Mouse (Mus musculus) cerebellum, adult 9-11 months (tissue): Measurements from ENCODE around the gene Prkca.
A peak's percentile ranks its signal among the peaks of the same experiment; 100 is the strongest.

Source experiments
- DNase-seq: peaks from one replicate; pipeline ENCODE4 v3.0.0; 2022

Gene Prkca

DNA sequence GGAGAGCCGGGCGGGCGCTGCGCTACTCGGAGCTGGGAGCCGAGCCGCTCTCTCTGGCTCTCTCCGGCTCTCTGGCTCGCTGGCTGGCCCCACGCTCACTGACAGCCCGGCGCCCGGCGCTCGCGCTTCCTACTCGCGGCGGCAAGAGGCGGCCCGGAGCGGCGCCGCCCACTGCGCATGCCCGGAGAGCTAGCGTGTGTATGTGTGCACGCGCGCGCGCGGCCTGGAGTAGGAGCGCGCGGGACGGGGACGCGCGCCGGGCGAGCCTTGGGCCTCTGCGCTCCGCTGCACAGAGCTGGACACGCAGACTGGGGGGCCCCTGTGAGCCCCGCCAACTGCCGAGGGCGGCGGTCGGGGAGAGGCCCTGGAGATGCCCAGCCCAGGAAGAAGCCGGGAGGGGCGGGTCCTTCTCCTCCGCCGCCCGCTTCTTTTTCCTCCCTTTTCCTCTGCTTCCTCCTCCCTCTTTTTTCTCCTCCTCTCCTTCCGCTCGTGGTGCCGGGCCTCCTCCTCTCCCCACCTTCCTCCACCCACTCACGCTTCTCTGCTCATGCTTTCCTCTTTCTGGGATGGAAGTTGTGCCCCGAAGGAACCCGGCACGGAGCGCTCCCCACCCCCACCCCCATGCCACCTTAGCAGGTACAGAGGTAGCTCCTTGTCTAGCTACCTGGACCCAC is at the start of gene Prkca:
Gene Prkca, minus strand, starts transcription at position 140 of the 674 bp plus-strand sequence.
- DNase-seq = peak; percentile 95

DNA sequence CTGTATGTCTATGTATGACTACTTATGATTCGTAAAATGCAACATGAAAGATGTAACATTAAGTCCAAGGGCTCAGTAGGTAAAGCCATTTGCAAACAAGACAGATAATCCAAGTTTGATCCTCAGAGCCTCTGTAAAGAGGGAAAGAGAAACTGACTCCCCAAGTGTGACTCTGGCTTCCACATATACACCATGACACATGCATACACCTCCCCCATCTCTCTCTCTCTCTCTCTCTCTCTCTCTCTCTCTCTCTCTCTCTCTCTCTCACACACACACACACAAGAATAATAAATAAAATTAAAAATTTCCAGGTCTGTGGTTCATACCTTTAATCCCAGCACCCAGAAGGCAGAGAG is 41.9 kb upstream of the Prkca start:
- DNase-seq = no peak

DNA sequence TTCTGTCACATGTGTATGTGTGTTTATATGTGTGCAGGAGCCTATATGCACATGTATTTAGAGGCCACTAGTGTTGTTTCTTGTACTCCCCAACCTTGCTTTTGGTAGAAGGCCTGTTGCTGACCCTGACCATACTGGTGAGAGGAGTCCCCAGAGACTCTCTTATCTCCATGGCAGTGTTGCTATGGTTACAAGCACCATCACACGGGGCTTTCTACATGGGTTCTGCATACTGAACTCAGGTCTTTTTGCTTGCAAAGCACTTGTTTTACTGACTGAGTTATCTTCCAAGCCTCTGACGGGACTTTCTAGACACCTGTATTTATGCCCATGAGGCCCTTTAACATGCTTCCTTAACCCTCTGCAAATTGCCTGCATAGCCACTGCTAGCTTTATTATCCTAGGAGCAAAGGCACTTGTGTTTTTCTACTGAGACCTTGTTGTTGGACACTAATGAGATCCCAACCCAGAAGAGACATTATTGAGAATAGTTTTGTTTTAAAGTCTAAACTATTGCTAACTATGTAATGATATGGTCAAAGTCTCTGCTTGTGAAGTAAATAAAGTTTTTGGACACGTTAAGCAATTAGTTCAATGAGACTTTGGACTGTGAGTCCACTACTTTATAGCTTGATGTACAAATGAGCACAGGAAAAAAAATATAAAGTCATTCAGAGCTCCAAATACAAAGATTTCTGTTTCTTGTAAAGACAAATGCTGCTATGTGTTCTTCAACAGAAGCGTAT is 41.4 kb upstream of the Prkca start:
- no peak for DNase-seq

DNA sequence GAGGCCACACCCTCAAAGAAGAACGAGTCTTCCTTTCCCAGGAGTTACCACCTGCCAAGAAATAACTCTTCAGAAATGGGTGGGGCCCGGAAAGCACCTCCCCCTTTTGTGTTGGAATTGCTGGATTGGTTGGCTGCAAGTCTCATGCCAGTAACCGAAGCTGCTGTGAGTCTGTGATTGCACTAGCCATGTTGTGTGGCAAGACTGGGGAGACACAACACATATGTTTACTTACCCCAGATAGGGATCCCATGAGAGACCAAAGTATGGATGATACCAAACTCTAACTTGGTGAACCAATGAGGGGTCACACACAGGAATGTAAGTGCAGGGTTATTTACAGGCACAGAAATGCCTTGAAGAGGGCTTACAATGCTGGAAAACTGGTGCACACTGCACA is 38.9 kb upstream of the Prkca start:
- DNase-seq = no peak

DNA sequence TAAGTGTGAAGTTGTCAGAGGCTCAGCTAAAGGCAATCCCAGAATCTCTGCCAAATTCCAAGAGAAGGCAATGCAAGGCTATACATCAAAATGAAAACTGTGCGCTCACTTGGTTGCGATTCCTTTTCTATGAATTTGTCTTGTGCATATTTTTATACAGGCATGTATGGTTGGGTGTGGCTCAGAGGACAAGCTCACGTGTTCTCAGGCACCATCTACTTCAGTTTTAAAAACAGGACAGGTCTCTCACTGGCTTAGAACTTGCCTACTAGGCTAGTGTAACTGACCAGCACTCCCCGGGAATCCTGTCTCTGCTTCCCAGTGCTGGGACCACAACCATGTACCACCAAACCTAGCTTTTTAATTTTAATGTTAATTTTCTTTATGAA is 34.6 kb upstream of the Prkca start:
- DNase-seq = no peak

DNA sequence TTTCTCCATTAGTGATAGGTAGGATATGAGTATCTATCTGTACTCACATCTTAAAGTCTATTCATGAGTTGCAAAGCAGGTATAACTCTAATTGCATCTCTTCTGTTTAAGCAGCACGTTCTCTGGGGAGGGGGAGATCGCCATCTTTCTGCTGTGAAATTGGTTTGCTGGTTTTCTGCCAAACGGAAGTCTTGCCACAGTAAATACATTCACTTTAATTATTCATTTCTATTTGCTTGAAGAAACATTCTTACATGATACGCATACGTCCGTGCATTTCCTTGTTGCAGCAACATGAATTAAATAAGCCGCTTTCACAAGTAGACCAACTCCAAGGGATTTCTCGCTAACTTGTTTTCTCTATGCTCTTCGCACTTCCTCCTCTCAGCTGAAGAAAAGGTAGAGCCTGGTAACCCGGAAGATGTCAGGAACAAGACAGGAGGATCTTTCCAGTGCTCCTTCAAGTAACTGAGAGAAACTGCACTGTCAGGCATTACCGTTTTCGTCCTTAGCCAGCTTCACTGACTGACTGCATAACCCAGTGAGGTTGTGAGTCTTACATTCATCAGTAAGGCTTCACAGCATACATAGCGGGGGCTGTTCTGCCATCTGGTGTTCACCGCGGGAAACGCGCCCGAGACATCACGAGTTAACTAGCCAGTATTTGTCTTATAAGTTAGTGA is 34.1 kb upstream of the Prkca start:
- DNase-seq = peak; percentile 46

DNA sequence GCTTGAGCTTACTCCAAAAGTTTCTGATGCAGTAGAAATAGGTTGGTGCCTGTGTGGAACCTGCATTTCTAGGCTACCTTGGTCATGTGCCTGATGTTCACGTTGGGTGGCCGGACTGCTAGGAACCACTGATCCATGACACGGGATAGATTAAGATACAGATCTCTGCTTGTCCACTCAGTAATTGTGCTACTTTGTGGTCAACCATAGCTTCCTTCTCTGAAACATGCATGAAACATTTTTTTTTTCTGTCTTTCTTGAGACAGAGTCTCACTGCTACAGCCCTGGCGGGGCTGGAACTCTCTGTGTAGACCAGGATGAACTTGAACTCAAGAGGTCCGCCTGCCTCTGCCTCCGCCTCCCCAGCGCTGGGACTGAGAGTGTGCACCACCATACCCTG is 33.1 kb upstream of the Prkca start:
- no peak for DNase-seq

DNA sequence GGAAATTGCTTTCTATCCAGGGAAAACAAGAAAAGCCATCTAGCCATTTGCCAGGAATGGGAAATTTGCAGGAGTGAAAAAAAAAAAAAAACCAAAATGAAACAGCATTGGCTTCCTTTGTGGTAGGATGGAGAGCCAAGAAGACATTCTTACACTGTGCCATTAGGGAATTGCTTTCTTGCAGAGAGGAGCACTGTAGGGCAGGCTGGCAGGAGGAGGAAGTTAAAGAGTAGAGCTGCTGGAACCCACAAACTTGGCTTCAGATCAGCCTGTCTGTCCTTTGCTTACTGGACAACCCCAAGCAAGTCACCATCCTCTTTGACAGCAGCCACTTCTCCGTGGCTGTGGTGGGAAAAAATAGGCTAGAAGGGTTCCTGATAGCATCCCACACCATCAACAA is 23.3 kb upstream of the Prkca start:
- no peak for DNase-seq

DNA sequence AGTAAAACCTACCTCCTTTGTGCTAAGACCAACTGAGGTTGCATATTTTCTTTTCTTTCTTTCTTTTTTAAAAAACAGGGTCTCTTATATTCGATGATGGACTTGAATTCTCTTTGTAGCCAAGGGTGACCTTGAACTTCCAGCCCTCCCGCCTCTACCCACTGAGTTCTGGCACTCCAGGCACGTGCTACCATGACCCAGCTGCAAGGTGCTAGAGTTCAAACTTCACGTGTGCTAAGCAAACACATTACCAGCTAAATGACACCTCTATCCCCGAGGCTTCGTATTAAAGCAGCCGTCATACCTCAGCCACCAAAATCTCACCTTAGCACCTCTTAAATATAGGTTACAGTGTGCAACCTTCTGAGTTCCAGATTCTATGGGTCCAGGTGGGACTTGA is 21.9 kb upstream of the Prkca start:
- no peak for DNase-seq

DNA sequence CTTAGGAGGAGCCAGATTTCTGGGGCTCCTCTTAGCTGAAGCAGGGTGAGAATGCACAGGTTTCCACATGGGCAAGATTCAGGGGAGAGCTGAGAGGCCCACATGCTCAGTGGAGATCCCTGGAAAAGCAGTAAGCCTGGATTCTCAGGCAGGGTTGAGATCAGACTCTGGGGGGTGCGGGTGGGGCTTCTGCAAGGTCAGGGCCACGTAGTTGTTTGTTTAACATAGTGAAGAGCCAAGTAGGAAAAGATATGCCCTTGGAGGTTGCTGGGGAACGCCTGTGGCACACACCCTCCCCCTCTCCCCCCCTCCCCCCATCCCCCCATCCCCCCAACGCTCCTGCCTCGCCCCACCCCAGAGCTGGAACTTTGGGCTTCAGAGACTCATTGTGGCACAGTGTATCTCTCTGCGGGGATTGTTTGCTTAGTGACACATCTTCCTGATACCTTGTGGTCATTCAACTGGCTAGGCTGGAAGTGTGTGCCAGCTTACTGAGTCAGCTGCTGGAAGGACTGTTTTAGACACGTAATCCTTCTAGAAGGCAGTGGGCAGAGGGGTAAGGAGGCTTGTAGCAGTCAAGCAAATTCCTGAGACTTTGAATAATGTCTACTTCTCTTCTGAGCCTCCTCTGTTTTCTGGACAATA is 21.3 kb upstream of the Prkca start:
- no peak for DNase-seq

DNA sequence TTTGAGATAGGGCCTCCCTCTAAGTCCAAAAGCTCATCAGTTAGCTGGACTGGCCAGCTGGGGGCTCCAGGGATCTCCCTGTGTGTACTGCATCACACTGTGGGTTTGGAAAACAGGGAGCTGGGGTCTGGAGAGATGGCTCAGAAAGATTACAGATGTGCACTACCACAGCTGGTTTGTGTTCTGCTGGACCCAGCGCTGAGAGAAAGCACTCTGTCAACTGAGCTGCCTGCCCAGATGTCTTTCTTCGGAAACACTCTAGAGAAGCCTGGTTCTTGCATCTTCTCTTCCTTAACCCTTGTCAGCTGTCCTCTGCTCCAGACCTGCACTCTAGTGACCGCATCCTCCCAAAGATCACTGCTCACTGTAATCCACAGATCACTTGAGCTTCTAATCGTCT is 20.3 kb upstream of the Prkca start:
- no peak for DNase-seq

DNA sequence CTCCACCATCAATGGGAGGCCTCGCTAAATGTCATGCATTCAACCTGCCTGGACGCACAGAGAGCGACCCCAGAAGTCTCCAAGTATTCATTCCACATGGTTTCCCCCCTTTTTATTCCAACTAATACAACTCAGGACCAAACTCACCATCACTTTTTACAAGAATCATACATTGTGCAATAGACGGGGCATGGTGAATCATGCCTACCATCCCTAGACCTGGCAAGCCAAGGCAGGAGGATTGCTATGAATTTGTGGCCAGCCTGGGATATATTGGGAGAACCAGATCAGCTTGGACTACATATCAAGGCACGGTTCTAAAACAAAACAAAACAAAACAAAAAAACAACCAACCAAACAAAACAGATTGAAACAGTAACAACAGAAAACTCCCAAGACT is 19.2 kb upstream of the Prkca start:
- no peak for DNase-seq

DNA sequence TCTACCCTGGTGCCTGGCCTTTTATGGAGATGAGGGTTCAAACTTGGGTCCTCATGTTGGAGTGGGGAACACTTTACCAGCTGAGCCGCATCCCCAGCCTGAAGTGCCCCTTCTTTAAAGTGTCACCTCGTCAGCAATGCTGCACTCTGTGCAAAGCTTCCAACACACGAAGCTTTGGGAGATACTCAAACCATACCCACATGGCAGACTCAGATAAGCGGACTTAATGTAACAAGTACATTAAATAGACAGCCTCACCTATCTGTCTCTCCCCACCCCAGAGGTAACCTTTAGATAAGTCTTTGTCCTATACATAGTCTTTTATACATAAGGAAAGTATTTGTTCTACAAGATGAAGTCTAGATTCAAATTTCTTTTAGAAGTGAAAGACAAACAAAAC is 17.3 kb upstream of the Prkca start:
- no peak for DNase-seq

DNA sequence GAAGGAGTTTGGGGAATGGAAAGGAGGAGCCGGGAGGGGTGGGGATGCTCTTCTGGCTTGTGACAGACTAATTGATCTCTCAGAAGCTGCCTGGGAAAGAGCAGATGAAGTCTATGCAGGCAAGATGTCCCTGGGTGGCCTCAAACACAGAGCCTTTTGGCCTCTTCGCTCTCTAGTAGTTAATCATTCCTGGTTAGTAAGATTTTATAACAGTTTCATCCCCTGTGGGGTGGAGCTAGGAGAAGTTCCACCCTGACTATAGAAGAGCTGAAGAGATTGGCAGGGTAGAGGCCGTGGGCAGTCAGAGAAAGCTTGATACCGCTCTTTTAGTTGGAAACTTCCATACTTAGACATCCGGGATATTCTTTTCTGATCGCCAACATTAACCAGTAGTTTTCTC is 15.2 kb upstream of the Prkca start:
- DNase-seq = no peak

DNA sequence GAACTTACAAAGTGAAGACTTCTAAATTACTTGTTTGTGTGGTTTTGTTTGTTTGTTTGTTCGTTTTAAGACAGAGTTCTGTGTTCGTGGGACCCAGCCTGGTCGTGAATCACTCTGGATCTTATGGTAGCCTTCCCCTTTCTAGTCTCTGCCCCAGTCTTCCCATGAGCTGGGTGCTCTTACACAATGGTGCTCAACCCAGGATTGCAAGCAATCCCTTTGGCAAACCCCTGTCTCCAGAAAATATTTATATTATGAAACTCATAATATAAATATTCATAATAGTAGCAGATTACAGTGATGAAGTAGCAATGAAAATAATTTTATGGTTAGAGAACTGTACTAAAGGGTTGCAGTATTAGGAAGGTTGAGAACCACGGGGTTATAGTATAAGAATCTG is 12.3 kb upstream of the Prkca start:
- no peak for DNase-seq

DNA sequence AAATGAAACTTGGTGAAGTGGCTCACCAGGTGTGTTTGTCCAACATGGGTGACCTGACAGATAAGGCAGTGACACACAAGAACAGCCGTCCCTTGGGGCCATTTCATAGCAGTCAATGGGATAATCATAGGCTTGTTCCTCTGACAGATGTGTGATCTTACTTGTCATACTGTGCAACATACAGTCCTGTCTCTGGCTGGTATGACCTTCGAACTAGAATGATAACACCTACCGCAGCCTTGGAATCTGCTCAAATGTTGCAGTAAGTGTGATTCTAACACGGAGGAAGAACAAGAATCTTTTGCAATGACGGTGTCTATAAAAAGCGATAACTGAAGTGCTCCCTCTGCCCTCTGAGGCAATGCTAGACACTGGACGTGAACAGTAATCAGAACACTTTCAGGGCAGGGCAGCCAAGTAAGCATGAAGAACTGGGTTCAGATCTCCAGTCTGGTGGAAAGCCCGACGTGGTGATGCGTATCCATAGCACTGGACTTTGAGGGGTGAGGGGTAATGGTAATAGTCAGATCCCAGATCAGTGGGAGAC is 9.2 kb upstream of the Prkca start:
- no peak for DNase-seq

DNA sequence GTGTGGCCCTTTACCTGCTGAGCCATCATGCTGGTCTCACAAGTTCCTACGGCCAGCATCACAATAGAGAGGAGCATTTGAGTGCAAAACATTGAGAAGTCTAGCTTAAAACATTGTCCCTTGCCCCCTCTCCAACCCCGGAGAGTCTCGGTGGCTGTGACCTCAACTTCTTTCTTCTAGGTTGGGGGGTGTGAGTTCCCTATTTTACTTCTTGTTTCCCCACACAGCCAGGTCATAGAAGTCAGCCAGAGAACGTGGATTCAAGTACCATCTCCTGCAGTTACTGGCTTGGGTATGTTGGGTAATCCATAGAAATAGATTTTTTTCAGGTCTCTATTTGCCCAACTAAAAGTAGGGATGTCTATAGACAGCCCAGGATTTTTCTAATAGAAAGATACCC is 7.1 kb upstream of the Prkca start:
- no peak for DNase-seq

DNA sequence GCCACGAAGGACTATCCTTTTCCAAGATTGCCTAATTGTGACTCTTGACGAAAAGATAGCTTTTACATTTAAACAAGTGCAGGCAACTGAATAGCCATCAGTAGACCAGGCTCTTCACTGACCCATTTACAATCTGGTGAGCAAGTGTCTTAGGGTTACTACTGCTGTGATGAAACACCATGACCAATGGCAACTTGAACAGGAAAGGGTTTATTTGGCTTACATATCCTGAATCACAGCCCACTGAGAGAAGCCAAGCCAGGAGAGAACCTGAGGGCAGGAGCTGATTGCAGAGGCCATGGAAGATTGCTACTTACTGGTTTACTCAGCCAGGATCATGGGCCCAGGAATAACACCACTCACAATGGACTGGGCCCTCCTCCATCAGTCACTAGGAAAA is 1.6 kb upstream of the Prkca start:
- no peak for DNase-seq

DNA sequence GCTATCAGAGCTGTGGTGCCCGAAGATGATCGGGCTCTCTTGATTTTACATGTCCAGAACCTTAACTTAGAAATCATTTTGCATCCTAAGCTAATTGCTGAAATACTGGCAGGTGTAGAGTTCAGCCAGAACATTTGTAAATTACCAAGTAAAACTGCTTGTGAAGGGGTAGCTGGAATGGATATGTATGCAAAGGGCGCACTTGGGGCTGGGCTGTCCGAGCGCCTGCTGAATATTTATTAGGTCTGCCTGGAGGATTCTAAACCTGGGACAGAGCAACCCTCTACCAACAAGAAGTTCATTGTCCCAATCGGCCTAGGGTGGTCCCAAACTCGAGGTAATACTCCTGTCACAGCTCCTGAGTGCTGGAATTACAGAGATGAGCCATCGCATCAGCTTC is 1.0 kb upstream of the Prkca start:
- DNase-seq = no peak

DNA sequence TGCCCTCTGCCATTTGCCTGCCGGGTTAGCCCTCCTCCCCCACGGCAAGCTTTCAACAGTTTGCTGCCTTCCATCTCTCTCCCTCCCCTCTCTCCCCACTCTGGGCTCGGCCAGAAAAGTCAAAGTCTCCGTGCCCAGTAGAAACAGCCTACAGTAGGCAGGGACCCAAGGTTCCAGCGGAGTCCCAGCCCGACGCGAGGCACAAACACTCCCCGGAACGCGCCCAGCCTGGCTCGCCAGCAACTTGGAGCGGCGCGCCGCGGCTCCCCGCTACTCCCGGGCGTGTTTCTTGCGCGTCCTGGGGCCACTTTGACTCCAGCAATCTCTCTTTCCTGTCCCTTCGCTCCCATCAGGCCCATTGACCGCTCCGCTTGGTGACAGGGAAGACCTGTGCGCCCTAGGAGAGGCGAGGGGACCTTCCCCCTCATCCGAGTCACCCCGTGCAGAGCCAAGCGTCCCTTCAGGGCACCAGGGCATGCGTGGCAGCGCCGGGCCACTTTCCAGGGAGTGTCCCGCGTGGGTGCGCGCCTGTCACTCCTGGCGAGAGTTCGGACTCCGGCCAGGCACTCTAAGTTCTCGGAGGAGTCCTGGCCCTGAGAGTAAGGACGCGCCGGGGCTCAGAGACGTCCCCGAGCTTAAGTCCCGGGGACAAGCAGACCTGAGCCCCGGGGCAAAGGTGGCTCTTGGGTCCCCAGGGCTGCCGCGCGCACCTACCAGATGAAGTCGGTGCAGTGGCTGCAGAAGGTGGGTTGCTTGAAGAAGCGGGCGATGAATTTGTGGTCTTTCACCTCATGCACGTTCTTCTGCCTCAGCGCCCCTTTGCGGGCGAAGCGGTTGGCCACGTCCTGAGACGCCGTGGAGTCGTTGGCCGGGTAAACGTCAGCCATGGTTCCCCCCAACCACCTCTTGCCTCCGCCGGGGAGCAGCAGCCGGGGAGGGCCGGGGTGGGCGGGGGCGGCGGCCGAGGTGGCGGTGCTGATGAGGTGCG is 653 bp downstream of the Prkca start, which contains the start of gene Apoh:
Gene Apoh, plus strand, starts transcription at position 574 of the 988 bp plus-strand sequence.
- peak; percentile 56 for DNase-seq

DNA sequence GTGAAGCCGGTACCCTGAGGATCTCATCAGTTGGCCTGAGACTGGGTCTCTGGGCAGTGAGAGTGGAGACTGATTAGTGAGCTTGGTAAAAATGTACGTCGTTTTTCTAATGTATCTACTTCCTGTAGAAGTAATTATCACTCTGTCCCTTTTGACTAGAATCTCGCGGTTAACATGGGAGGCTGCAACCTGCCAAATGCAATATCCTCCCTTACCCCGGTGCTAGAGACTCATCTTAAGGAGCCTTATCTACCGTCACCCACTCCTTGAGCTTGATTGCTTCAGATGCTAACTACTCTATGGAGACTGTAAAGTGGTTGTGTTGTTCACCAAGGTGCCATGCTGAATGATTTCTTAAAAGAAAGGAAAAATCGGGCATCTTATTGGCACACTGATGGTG is 1.9 kb downstream of the Prkca start:
- no peak for DNase-seq

DNA sequence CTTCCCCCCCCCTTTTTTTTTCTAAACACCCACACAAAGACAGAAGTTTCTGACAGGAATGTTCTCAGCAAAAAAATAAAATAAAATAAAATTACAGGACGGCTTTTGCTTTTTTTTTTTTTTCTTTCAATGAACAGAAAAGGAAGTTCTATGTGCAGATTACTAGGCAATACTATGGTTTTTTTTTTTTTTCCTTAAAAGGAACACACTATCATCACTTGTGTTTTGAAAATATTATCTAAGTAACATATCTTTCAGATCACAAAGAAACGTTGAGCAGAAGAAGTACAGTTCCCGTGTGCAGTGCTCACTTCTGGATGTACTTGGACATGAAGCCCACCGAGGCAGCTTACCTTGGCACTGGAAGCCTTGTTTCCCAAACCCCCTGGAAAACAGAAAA is 3.4 kb downstream of the Prkca start:
- DNase-seq = no peak
